Mouse (Mus musculus): ENCODE measurements at regions not wholly inside any gene's neighbourhood (a gene's known extent, or its start where the extent isn't known, plus 50 kb on each side); places are given as distances from the start of the nearest gene placed in this dataset.

GRCm38 (mm10) chr2:161231405-161231804, 122.5 kb upstream of the Chd6 start:
- Histone ChIP-seq H3K4me1 (ENCODE audit: control insufficient read depth, insufficient read depth, insufficient read length, low read length) (no peaks in the 10 kb centered on the region), H3K27me3 (ENCODE audit: control insufficient read depth, insufficient read depth, low read length) (no peaks in the 10 kb centered on the region), H3K4me3 (ENCODE audit: low read depth, low read length) (no peak overlapping the region), H3K36me3 (ENCODE audit: control insufficient read depth, insufficient read depth, low read length) (no peaks in the 10 kb centered on the region), H3K27ac (ENCODE audit: insufficient read depth, low read depth, low read length) (no peak overlapping the region)
- 37% methylated on average over 4 of the region's 4 CpGs for WGBS
- TF ChIP-seq CTCF (IDR thresholded peaks at IDR 0.05; ENCODE audit: extremely low read depth, insufficient read length, insufficient replicate concordance, low read depth, low read length) (no peak), POLR2A (IDR thresholded peaks at IDR 0.05; ENCODE audit: low read depth, low read length) (no peak)

- 59% methylated on average over 8 of the region's 8 CpGs for WGBS
- Histone ChIP-seq H3K4me1 (ENCODE audit: control insufficient read depth, insufficient read depth, insufficient read length, low read length) (no peaks in the 10 kb centered on the region), H3K36me3 (ENCODE audit: control insufficient read depth, insufficient read depth, low read length) (no peaks in the 10 kb centered on the region), H3K27ac (ENCODE audit: insufficient read depth, low read depth, low read length) (no peak overlapping the region), H3K4me3 (ENCODE audit: low read depth, low read length) (no peak overlapping the region), H3K27me3 (ENCODE audit: control insufficient read depth, insufficient read depth, low read length) (no peaks in the 10 kb centered on the region)
- TF ChIP-seq CTCF (IDR thresholded peaks at IDR 0.05; ENCODE audit: extremely low read depth, insufficient read length, insufficient replicate concordance, low read depth, low read length), result no peak
- TF ChIP-seq POLR2A (IDR thresholded peaks at IDR 0.05; ENCODE audit: low read depth, low read length), result no peak
Measured at GRCm38 (mm10) chr2:161215736-161216135, 106.9 kb upstream of the Chd6 start.

GRCm38 (mm10) chr2:161214681-161215458, 106.0 kb upstream of the Chd6 start:
- TF ChIP-seq CTCF (IDR thresholded peaks at IDR 0.05; ENCODE audit: extremely low read depth, insufficient read length, insufficient replicate concordance, low read depth, low read length) (peak; percentile 85; the same call in 1 of the 2 replicates), POLR2A (IDR thresholded peaks at IDR 0.05; ENCODE audit: low read depth, low read length) (no peak)
- Histone ChIP-seq H3K4me3 (ENCODE audit: low read depth, low read length) (no peak overlapping the region), H3K4me1 (ENCODE audit: control insufficient read depth, insufficient read depth, insufficient read length, low read length) (no peaks in the 10 kb centered on the region), H3K36me3 (ENCODE audit: control insufficient read depth, insufficient read depth, low read length) (no peaks in the 10 kb centered on the region), H3K27ac (ENCODE audit: insufficient read depth, low read depth, low read length) (no peak overlapping the region), H3K27me3 (ENCODE audit: control insufficient read depth, insufficient read depth, low read length) (no peaks in the 10 kb centered on the region)
- 27% methylated on average over 15 of the region's 15 CpGs for WGBS

GRCm38 (mm10) chr2:161212322-161212882, 103.5 kb upstream of the Chd6 start:
- H3K4me1 ChIP-seq (ENCODE audit: control insufficient read depth, insufficient read depth, insufficient read length, low read length), result no peaks in the 10 kb centered on the region
- 70% methylated on average over 13 of the region's 13 CpGs for WGBS
- no peak overlapping the region for H3K27ac ChIP-seq (ENCODE audit: insufficient read depth, low read depth, low read length)
- H3K4me3 ChIP-seq (ENCODE audit: low read depth, low read length), result no peak overlapping the region
- H3K27me3 ChIP-seq (ENCODE audit: control insufficient read depth, insufficient read depth, low read length), result no peaks in the 10 kb centered on the region
- TF ChIP-seq POLR2A (IDR thresholded peaks at IDR 0.05; ENCODE audit: low read depth, low read length), result no peak
- no peak for TF ChIP-seq CTCF (IDR thresholded peaks at IDR 0.05; ENCODE audit: extremely low read depth, insufficient read length, insufficient replicate concordance, low read depth, low read length)
- no peaks in the 10 kb centered on the region for H3K36me3 ChIP-seq (ENCODE audit: control insufficient read depth, insufficient read depth, low read length)

DNA sequence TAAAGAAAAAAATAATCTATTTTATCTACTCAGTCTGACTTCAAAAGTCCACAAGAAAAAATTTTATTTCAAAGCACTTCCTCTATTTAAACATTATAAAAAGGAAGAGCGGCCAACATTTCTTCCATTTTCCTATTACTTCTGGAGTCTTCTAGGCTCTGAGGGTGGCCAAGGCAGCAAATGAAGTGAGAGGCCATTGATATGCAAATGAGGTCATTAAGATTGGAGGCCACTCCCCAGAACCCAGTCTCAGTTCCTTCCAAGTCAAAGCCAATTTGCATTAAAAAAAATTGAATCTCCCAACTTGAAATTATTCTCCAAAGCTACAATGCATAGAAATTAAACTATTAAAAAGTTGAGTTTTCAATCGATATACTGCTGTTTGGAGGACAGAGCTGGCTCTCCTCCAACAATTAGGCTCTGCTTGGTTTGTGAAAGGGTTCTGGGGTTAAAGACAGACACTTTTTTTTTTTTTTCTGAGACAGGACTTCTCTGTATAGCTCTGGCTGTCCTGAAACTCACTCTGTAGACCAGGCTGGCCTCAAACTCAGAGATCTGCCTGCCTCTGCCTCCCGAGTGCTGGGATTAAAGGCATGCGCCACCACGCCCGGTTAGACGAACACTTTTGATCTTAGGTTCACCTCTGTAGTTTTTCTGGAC, 88.0 kb upstream of the Chd6 start:
- H3K4me1 ChIP-seq (ENCODE audit: control insufficient read depth, insufficient read depth, insufficient read length, low read length), result no peaks in the 10 kb centered on the region
- 90% methylated on average over 7 of the region's 7 CpGs for WGBS
- TF ChIP-seq POLR2A (IDR thresholded peaks at IDR 0.05; ENCODE audit: low read depth, low read length) (no peak), CTCF (IDR thresholded peaks at IDR 0.05; ENCODE audit: extremely low read depth, insufficient read length, insufficient replicate concordance, low read depth, low read length) (no peak)
- no peaks in the 10 kb centered on the region for H3K36me3 ChIP-seq (ENCODE audit: control insufficient read depth, insufficient read depth, low read length)
- H3K27me3 ChIP-seq (ENCODE audit: control insufficient read depth, insufficient read depth, low read length), result no peaks in the 10 kb centered on the region
- no peak overlapping the region for H3K4me3 ChIP-seq (ENCODE audit: low read depth, low read length)
- H3K27ac ChIP-seq (ENCODE audit: insufficient read depth, low read depth, low read length), result no peak overlapping the region

DNA sequence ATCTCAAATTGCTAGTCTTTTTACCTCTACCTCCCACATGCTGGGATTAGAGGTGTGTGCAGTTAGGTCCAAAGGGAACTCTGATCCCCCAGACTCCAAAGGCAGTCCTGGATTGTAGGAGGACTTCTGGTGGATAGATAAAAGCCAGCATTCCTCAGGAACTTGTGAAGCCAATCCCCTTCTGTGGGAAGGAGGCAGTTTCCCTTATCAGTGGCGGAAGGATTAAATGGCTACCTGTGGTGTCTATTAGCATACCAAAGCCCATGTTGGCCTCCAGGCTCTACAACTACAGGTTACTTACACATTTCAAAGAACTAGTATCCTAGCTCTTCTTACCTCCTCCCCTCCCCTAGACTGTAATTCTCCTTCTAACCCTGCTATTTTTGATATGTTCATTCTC, 78.6 kb upstream of the Chd6 start:
- H3K4me3 ChIP-seq (ENCODE audit: low read depth, low read length), result no peak overlapping the region
- peaks cover 4% of the 10 kb centered on the region for H3K27me3 ChIP-seq (ENCODE audit: control insufficient read depth, insufficient read depth, low read length)
- WGBS, result 59% methylated on average over 1 of the region's 1 CpGs
- H3K36me3 ChIP-seq (ENCODE audit: control insufficient read depth, insufficient read depth, low read length), result no peaks in the 10 kb centered on the region
- no peak overlapping the region for H3K27ac ChIP-seq (ENCODE audit: insufficient read depth, low read depth, low read length)
- no peaks in the 10 kb centered on the region for H3K4me1 ChIP-seq (ENCODE audit: control insufficient read depth, insufficient read depth, insufficient read length, low read length)
- TF ChIP-seq POLR2A (IDR thresholded peaks at IDR 0.05; ENCODE audit: low read depth, low read length) (no peak), CTCF (IDR thresholded peaks at IDR 0.05; ENCODE audit: extremely low read depth, insufficient read length, insufficient replicate concordance, low read depth, low read length) (no peak)

- H3K36me3 ChIP-seq (ENCODE audit: control insufficient read depth, insufficient read depth, low read length), result no peaks in the 10 kb centered on the region
- peaks cover 4% of the 10 kb centered on the region for H3K27me3 ChIP-seq (ENCODE audit: control insufficient read depth, insufficient read depth, low read length)
- no peak overlapping the region for H3K27ac ChIP-seq (ENCODE audit: insufficient read depth, low read depth, low read length)
- no peaks in the 10 kb centered on the region for H3K4me1 ChIP-seq (ENCODE audit: control insufficient read depth, insufficient read depth, insufficient read length, low read length)
- TF ChIP-seq CTCF (IDR thresholded peaks at IDR 0.05; ENCODE audit: extremely low read depth, insufficient read length, insufficient replicate concordance, low read depth, low read length) (no peak), POLR2A (IDR thresholded peaks at IDR 0.05; ENCODE audit: low read depth, low read length) (no peak)
- no peak overlapping the region for H3K4me3 ChIP-seq (ENCODE audit: low read depth, low read length)
Measured at GRCm38 (mm10) chr2:161185122-161185521, 76.2 kb upstream of the Chd6 start.

Data from small intestine, adult 2 months (tissue).